Mouse (Mus musculus) retina, postnatal 7 days (tissue): Measurements from ENCODE around the gene Gfer.

ENCODE experiments used
- DNase-seq: peaks from one replicate; pipeline ENCODE4 v3.0.0-alpha.2; 2012; ENCODE audit warnings: low read depth, low spot score

The Gfer gene

DNA sequence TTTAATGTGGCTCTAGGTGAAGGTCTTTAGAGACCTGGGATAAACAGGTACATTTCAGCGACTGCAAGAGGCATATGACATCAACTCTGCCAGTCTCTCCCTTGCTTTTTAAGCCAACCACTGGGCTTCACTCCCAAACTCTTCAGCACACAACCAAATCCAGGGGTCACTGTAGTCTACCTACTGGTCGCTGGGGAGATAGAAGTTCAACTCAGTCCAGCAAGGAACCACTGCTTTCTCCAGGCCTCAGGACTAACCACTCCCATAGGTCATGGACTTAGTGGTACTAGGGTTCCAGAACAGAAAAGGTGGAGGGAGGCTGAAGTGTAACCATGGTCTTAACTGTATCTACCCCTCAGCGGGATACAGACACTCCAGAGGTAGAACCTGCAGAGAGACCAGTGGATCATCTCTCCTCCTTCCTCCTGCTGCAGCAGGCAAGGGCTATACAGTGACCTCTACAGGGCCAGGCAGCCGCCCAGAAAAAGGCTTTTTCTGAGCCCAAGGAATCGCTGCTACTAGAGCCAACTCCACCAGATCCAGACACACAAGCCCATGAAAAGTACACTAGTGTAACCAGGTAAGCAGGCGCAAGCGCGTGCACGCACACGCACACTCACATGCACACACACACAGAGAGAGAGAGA is 47.1 kb downstream of the Gfer start:
- no peak for DNase-seq

DNA sequence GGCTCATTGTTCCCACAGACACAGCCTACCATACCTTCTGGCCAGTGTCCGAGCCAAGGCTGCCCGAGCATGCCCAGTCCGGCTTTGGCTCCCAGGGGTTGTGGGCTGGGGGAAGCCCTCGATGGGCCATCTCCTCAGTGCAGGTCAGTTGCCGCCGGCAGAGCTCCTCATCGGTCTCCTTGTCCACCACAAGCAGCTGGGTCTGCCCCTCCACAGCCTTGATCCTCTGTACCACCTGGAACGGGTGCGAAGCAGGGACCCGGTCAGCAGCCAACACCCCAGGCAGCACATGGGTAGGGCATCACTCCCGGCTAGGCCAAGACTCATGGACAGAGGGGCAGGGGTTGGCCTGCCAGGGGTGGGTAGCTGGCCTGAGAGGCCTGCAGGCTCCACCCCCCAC is 48.5 kb downstream of the Gfer start:
- no peak for DNase-seq

DNA sequence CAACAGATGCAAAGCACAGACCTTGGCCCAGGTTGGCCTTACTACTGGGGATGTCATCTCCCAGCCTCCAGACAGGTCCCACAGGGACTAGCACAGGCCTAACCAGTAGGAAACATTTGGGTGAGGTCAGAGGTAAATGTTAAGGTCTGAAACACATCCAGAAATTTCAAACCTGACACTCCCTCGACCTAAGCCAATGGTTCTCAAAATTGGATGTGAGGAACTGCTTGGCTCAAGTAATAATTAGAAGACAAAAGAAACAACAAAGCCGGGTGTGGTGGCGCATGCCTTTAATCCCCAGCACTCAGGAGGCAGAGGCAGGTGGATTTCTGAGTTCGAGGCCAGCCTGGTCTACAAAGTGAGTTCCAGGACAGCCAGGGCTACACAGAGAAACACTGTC is 49.6 kb downstream of the Gfer start:
- DNase-seq: no peak

DNA sequence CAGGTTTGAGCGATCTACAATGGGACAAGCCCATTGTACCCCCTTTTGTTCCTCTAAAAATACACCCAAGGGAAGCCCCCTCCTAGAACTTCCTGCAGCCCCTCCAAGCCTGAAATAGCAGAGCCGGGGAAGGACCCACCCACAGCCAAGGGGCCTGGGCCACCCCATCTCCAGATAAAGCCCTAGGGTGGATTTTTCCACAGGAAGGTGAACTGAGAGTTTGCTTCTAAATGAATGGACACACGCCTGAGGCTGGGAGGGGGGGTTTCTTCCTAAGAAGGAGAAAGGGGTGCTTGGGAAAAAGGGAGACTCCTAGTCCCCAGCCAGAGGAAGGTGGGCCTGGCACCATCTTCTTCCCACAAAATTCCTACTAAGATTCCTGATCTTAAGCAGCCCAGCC is 50.0 kb downstream of the Gfer start:
- DNase-seq: no peak

DNA sequence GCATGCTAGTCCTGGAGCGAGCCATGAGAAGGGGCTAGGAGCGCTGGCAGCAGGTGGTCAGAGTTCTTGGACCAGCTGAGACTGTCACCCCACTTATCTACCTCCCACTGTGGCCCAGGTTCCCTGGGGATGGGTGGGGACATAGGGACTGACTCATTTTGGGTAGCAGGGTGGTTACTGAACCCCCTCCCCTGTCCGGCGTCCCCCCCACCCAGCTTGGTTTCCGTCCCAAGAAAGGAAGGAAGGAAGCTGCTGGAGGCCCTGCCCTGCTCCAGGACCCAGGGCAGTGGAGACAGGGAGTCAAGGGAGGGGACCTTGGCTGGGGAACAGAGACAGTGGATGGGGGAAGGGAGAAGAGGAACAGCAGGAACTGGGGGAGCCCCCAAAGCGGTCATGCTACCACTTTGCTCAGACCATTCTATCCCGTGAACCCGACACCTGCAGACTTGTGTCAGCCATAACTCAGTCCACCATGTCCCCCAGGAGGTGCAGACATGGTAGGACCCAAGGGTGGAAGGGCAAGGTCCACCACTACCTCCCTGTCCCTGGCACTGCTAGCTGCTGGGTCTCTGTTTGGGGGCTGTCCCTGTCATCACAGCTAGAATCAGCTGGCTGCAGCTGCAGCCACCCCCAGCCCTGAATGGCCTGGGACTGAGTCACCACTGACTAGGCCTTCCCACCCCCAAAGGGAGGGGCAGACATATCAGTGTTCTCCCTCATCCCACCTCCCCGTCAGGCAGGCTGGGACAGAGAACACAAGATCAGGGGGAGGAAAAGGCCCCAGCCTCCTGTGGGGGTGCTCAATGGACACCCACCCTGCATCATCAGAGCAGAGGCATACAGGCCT is 50.9 kb downstream of the Gfer start:
- DNase-seq: no peak

DNA sequence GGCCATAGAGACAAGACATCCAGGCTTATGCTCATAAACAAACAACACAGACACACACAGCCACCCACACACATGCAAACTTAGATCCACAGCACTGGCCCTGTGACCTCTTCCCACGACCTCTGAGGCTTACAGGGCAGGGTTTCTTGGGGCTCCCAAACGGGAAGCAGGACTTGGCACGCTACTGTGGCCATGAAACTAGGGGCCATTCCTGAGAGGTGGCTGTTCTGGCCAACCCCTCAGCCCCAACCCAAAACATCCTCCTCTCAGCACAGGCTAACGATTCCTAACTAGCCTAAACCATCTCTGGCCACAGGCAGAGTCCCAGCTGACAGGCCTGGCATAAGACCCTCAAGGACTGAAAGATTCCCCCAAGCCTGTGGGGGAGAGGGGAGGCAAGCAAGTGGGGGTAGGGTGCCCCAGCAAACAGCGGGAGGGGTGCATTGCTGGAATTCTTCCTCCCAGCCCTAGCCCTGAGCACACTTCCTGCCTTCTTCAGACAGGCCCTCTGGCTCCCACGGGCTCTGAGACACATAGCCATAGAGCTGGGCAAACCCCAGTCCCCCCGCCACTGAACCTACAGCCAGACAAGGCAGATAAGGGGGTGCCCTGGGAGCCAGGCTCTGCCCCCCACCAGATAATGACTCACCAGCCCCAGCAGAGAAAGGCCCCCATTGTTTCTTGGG is 51.8 kb downstream of the Gfer start:
- no peak for DNase-seq
